In the genomic region with DNA sequence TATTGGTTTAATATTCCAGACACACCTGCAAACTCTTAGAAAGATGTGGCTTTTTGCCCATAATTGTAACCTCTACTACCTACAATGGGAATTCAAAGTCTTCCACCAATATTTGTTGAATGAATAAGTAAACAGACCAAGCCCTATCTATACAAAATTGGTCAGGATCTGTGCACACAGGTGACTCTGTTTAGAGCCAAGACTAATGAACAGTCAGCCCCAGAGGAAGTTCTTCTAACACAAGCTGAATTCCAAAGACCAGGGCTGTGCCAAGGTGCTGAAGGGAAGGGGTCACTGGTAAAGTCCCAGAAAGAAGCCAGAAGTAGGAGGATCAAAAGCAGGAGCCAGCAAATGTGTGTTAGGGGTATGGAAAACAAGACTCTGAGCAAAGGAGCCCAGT, we compare ENCODE assay signal across 19 mouse cellular contexts. TPM values are rescaled to one million over a fixed set of nuclear protein-coding genes. Genes with fewer than 3 reads are reported as not detected.
DNase-seq lines count a peak whose midpoint lies in the region; ATAC-seq and TF ChIP-seq lines count a peak whose summit lies in the region.
"Had no signal": no experiment of that assay in that cellular context is flagged by ENCODE, and none has a peak within 500 bp of the region (broad histone marks: within the 10 kb centered on the region; RNA-seq: fewer than 3 reads in every experiment).

No protein-coding gene starts in this region.

- TF ChIP-seq POLR2A in liver, adult 2 months (IDR thresholded peaks at IDR 0.05; ENCODE audit: extremely low read depth, insufficient read depth, low read length) = no peak

- H3K36me3 ChIP-seq in liver, adult 2 months (ENCODE audit: control insufficient read depth, insufficient read depth, low read length) = no peaks in the 10 kb centered on the region
- no peaks in the 10 kb centered on the region for H3K36me3 ChIP-seq in liver, embryonic 11.5 days (ENCODE audit: control insufficient read depth, insufficient read depth, low read length)
- no peaks in the 10 kb centered on the region for H3K36me3 ChIP-seq in lung, embryonic 16.5 days (ENCODE audit: control insufficient read depth, insufficient read depth, low read length)
- H3K36me3 ChIP-seq in stomach, embryonic 15.5 days = no peaks in the 10 kb centered on the region
- H3K36me3 ChIP-seq in hindbrain, embryonic 13.5 days = no peaks in the 10 kb centered on the region
- H3K36me3 ChIP-seq: embryonic facial prominence, embryonic 12.5 days; embryonic facial prominence, embryonic 15.5 days; hindbrain, embryonic 12.5 days had no signal

- peak; percentile 26 for DNase-seq in liver, adult 2 months (ENCODE audit: extremely low read depth, low read depth, low spot score)
- DNase-seq in liver, embryonic 11.5 days (ENCODE audit: low spot score) = no peak
- no peak for DNase-seq in lung, postnatal 36 days
- DNase-seq: adrenal gland, postnatal 10 days; adrenal gland, postnatal 36 days; B cell, adult 2 months; cerebellum, adult 11 months; forebrain, postnatal 0 days had no signal

- H3K27ac ChIP-seq in liver, adult 2 months (replicated peaks; ENCODE audit: insufficient read depth, low read depth, low read length) = no peak overlapping the region
- no peak overlapping the region for H3K27ac ChIP-seq in liver, embryonic 11.5 days (ENCODE audit: low read depth, low read length)
- peak overlapping the region; percentile 59; the same call in 1 of the 2 replicates for H3K27ac ChIP-seq in lung, embryonic 16.5 days (ENCODE audit: low read length)
- H3K27ac ChIP-seq in stomach, embryonic 15.5 days = peak overlapping the region; percentile 26; the same call in 1 of the 2 replicates
- no peak overlapping the region for H3K27ac ChIP-seq in hindbrain, embryonic 13.5 days
- H3K27ac ChIP-seq: embryonic facial prominence, embryonic 12.5 days; embryonic facial prominence, embryonic 15.5 days; hindbrain, embryonic 12.5 days had no signal

- ATAC-seq in liver, embryonic 11.5 days (replicated peaks; ENCODE audit: low FRiP score) = no peak
- peak; percentile 50; the same call in 1 of the 2 replicates for ATAC-seq in lung, embryonic 16.5 days (ENCODE audit: low read depth)
- peak; percentile 13; the same call in 1 of the 2 replicates for ATAC-seq in stomach, embryonic 15.5 days (ENCODE audit: insufficient read depth, low FRiP score, low read depth)
- ATAC-seq in cerebellum, adult (ENCODE audit: insufficient number of reproducible peaks, low FRiP score, low TSS enrichment) = no peak
- no peak for ATAC-seq in hindbrain, embryonic 13.5 days (ENCODE audit: low FRiP score)
- ATAC-seq: forebrain, embryonic 14.5 days; forebrain, postnatal 0 days; Patski had no signal

- no peak overlapping the region for H3K4me2 ChIP-seq in liver, embryonic 11.5 days
- no peak overlapping the region for H3K4me2 ChIP-seq in lung, embryonic 16.5 days (ENCODE audit: low read depth, low read length)
- H3K4me2 ChIP-seq in stomach, embryonic 15.5 days = no peak overlapping the region
- H3K4me2 ChIP-seq in hindbrain, embryonic 13.5 days = no peak overlapping the region
- H3K4me2 ChIP-seq: embryonic facial prominence, embryonic 12.5 days; embryonic facial prominence, embryonic 15.5 days had no signal

- H3K9ac ChIP-seq in liver, adult 2 months (ENCODE audit: low read depth, low read length) = no peak overlapping the region
- H3K9ac ChIP-seq in liver, embryonic 11.5 days (ENCODE audit: low read depth, low read length) = no peak overlapping the region
- H3K9ac ChIP-seq in lung, embryonic 16.5 days (ENCODE audit: low read length) = no peak overlapping the region
- H3K9ac ChIP-seq in stomach, embryonic 15.5 days = no peak overlapping the region
- H3K9ac ChIP-seq in hindbrain, embryonic 13.5 days = no peak overlapping the region
- H3K9ac ChIP-seq: embryonic facial prominence, embryonic 12.5 days; embryonic facial prominence, embryonic 15.5 days; forebrain, postnatal 0 days; hindbrain, embryonic 12.5 days had no signal

- peaks cover 18% of the 10 kb centered on the region; the same call in 1 of the 2 replicates for H3K79me2 ChIP-seq in liver, adult 2 months (ENCODE audit: control insufficient read depth, insufficient read depth, low read length)

- peaks cover 2% of the 10 kb centered on the region for H3K4me1 ChIP-seq in liver, adult 2 months (ENCODE audit: control insufficient read depth, insufficient read depth, low read length)
- H3K4me1 ChIP-seq in liver, embryonic 11.5 days (replicated peaks; ENCODE audit: control insufficient read depth, insufficient read depth, low read length) = peaks cover 11% of the 10 kb centered on the region
- peaks cover 9% of the 10 kb centered on the region; the same call in 1 of the 2 replicates for H3K4me1 ChIP-seq in lung, embryonic 16.5 days (replicated peaks; ENCODE audit: control insufficient read depth, insufficient read depth, low read length)
- peaks cover 15% of the 10 kb centered on the region; the same call in 1 of the 2 replicates for H3K4me1 ChIP-seq in stomach, embryonic 15.5 days
- H3K4me1 ChIP-seq in hindbrain, embryonic 13.5 days (replicated peaks) = peaks cover 16% of the 10 kb centered on the region

- H3K4me3 ChIP-seq in liver, adult 2 months (ENCODE audit: insufficient read depth, low read depth, low read length) = no peak overlapping the region
- no peak overlapping the region for H3K4me3 ChIP-seq in liver, embryonic 11.5 days (ENCODE audit: low read depth, low read length)
- no peak overlapping the region for H3K4me3 ChIP-seq in lung, embryonic 16.5 days (ENCODE audit: low read length)
- no peak overlapping the region for H3K4me3 ChIP-seq in stomach, embryonic 15.5 days (replicated peaks)
- H3K4me3 ChIP-seq in hindbrain, embryonic 13.5 days = no peak overlapping the region
- H3K4me3 ChIP-seq: embryonic facial prominence, embryonic 15.5 days; gastrocnemius, adult 2 months; hindbrain, embryonic 12.5 days had no signal

- no peaks in the 10 kb centered on the region; the same call in 1 of the 2 replicates for H3K9me3 ChIP-seq in liver, embryonic 11.5 days (ENCODE audit: control insufficient read depth, low read length)
- H3K9me3 ChIP-seq in lung, embryonic 16.5 days (ENCODE audit: control insufficient read depth, low read length) = no peaks in the 10 kb centered on the region
- no peaks in the 10 kb centered on the region for H3K9me3 ChIP-seq in stomach, embryonic 15.5 days
- 0 out of 2 replicates have a peak, but pooled peaks cover 5% of the 10 kb centered on the region for H3K9me3 ChIP-seq in hindbrain, embryonic 13.5 days
- H3K9me3 ChIP-seq: embryonic facial prominence, embryonic 12.5 days; embryonic facial prominence, embryonic 15.5 days; G1E had no signal

- H3K27me3 ChIP-seq in liver, adult 2 months (ENCODE audit: control insufficient read depth, insufficient read depth, low read length) = no peaks in the 10 kb centered on the region
- H3K27me3 ChIP-seq in liver, embryonic 11.5 days (replicated peaks; ENCODE audit: control insufficient read depth, insufficient read depth, low read length) = peaks cover 40% of the 10 kb centered on the region
- H3K27me3 ChIP-seq in lung, embryonic 16.5 days (ENCODE audit: control insufficient read depth, insufficient read depth, low read depth, low read length) = peaks cover 17% of the 10 kb centered on the region
- 0 out of 2 replicates have a peak, but pooled peaks cover 6% of the 10 kb centered on the region for H3K27me3 ChIP-seq in stomach, embryonic 15.5 days (replicated peaks)
- peaks cover 36% of the 10 kb centered on the region for H3K27me3 ChIP-seq in hindbrain, embryonic 13.5 days

- TF ChIP-seq CTCF in liver, adult 2 months (IDR thresholded peaks at IDR 0.05; ENCODE audit: low read depth, low read length) = no peak

RNA-seq across cellular contexts. Expression of gene Homer2, which starts 0.8 kb away (rescaled TPM):
- 30.9 and 32.2 TPM in 2 replicates for total RNA-seq in liver, adult 2 months (2014; rRNA removed)
- polyA plus RNA-seq in liver, adult 2 months (2012; rRNA removed) = 18.4 and 24.6 TPM in 2 replicates
- 16.0 and 17.7 TPM in 2 replicates for polyA plus RNA-seq in liver, embryonic 11.5 days (2014; fragmentation: Nextera tagmentation; extraction: Ambion mirVana)
- polyA plus RNA-seq in lung, embryonic 16.5 days (2015; fragmentation: Nextera tagmentation; extraction: Ambion mirVana) = 29.3 and 31.2 TPM in 2 replicates
- polyA plus RNA-seq in stomach, embryonic 15.5 days (2015; fragmentation: Nextera tagmentation; extraction: Ambion mirVana) = 37.9 and 50.0 TPM in 2 replicates
- polyA plus RNA-seq in hindbrain, embryonic 13.5 days (2015; fragmentation: Nextera tagmentation; extraction: Ambion mirVana) = 20.6 and 27.0 TPM in 2 replicates

RNA-seq across cellular contexts. Expression of gene Ramac, which starts 54.6 kb away (rescaled TPM):
- total RNA-seq in liver, adult 2 months (2014; rRNA removed) = 39.8 and 50.9 TPM in 2 replicates
- polyA plus RNA-seq in liver, adult 2 months (2012; rRNA removed) = 9.1 and 10.3 TPM in 2 replicates
- 98.0 and 103 TPM in 2 replicates for polyA plus RNA-seq in liver, embryonic 11.5 days (2014; fragmentation: Nextera tagmentation; extraction: Ambion mirVana)
- 136 and 139 TPM in 2 replicates for polyA plus RNA-seq in lung, embryonic 16.5 days (2015; fragmentation: Nextera tagmentation; extraction: Ambion mirVana)
- polyA plus RNA-seq in stomach, embryonic 15.5 days (2015; fragmentation: Nextera tagmentation; extraction: Ambion mirVana) = 143 and 144 TPM in 2 replicates
- polyA plus RNA-seq in hindbrain, embryonic 13.5 days (2015; fragmentation: Nextera tagmentation; extraction: Ambion mirVana) = 134 and 135 TPM in 2 replicates

Comparison
In these comparisons a context has a peak if more than half of its experiments do, and no peak if none do; other contexts are left out.
1. H3K27ac ChIP-seq: peak in lung, embryonic 16.5 days (single experiment) and stomach, embryonic 15.5 days (single experiment); none in liver, adult 2 months (single experiment), liver, embryonic 11.5 days (single experiment) and hindbrain, embryonic 13.5 days (single experiment).
2. ATAC-seq: peak in lung, embryonic 16.5 days (single experiment) and stomach, embryonic 15.5 days (single experiment); none in liver, embryonic 11.5 days (single experiment), cerebellum, adult (single experiment) and hindbrain, embryonic 13.5 days (single experiment).